Mouse (Mus musculus): ENCODE data around the gene Krt76. TPM values are rescaled to one million over a fixed set of nuclear protein-coding genes. Genes with fewer than 3 reads are reported as not detected.

Krt76 gene
- total RNA-seq, 2 experiments from 2014 or later: not detected

GRCm38 (mm10) chr15:101869431-101869830, 23.3 kb downstream of the Krt76 start, which contains the start of gene Krt77:
TSS of gene Krt77 (minus strand) at chr15:101869705.
- intact Hi-C loops (cut with DNase I): no loop called here

GRCm38 (mm10) chr15:101866754-101867153, 26.0 kb downstream of the Krt76 start:
- peak in 1 of 2 experiments; percentile 59 for DNase-seq (ENCODE audit: low spot score in 2 of 2)
- intact Hi-C loops (cut with DNase I): no loop called here

More at GRCm38 (mm10) chr15:101869431-101869830, 23.3 kb downstream of the Krt76 start, which contains the start of gene Krt77:
- peak; percentile 68 to 70 for DNase-seq (ENCODE audit: low spot score in 2 of 2)

GRCm38 (mm10) chr15:101860421-101861130, 32.1 kb downstream of the Krt76 start:
- intact Hi-C loops (cut with DNase I): no loop called here
- DNase-seq (ENCODE audit: low spot score in 2 of 2): no peak

GRCm38 (mm10) chr15:101859735-101860170, 33.0 kb downstream of the Krt76 start:
- intact Hi-C loops (cut with DNase I): no loop called here
- DNase-seq (ENCODE audit: low spot score in 2 of 2): peak; percentile 59 to 76

GRCm38 (mm10) chr15:101858673-101859425, 33.9 kb downstream of the Krt76 start:
- no peak for DNase-seq (ENCODE audit: low spot score in 2 of 2)
- intact Hi-C loops (cut with DNase I): no loop called here

- intact Hi-C loops (cut with DNase I): no loop called here
- no peak for DNase-seq (ENCODE audit: low spot score in 2 of 2)
These were observed 36.0 kb downstream of the Krt76 start for GRCm38 (mm10) chr15:101856696-101857095.

GRCm38 (mm10) chr15:101855732-101856131, 37.0 kb downstream of the Krt76 start:
- intact Hi-C loops (cut with DNase I): no loop called here
- DNase-seq (ENCODE audit: low spot score in 2 of 2): no peak

- no peak for DNase-seq (ENCODE audit: low spot score in 2 of 2)
- intact Hi-C loops (cut with DNase I): no loop called here
These were observed 38.4 kb downstream of the Krt76 start for GRCm38 (mm10) chr15:101854294-101854693.

- no peak for DNase-seq (ENCODE audit: low spot score in 2 of 2)
- intact Hi-C loops (cut with DNase I): no loop called here
These were observed 40.1 kb downstream of the Krt76 start for GRCm38 (mm10) chr15:101852571-101852970.

GRCm38 (mm10) chr15:101850694-101851093, 42.0 kb downstream of the Krt76 start, which contains the start of gene Krt1:
TSS of gene Krt1 (minus strand) at chr15:101850794.
- intact Hi-C loops (cut with DNase I): no loop called here
- no peak for DNase-seq (ENCODE audit: low spot score in 2 of 2)

GRCm38 (mm10) chr15:101845971-101846403, 46.7 kb downstream of the Krt76 start:
- peak; percentile 49 to 61 for DNase-seq (ENCODE audit: low spot score in 2 of 2)
- intact Hi-C loops (cut with DNase I): loop anchor here (5.0 kb wide), 1 partner anchor 44 kb away; the partner anchor contains the start of gene Krt73

- no peak for DNase-seq (ENCODE audit: low spot score in 2 of 2)
- intact Hi-C loops (cut with DNase I): no loop called here
These were observed 49.5 kb downstream of the Krt76 start for GRCm38 (mm10) chr15:101843192-101843591.

- intact Hi-C loops (cut with DNase I): no loop called here
These were observed 57.9 kb downstream of the Krt76 start for GRCm38 (mm10) chr15:101834784-101835328.

More at GRCm38 (mm10) chr15:101834784-101835328, 57.9 kb downstream of the Krt76 start:
- DNase-seq (ENCODE audit: low spot score in 2 of 2): no peak

Small RNA genes lying within 50 kb of the gene (microRNA-seq; reads per million reads assigned to microRNA genes)
- gene Gm44356: not detected

Other genes starting within 250 kb of the Krt76 start
- not detected for gene Gm5478, start 245.5 kb downstream of the Krt76 start, total RNA-seq (2021)
- not detected for gene Krt6b, start 212.6 kb downstream of the Krt76 start, total RNA-seq (2021)
- gene Krt6a, start 198.6 kb downstream of the Krt76 start, total RNA-seq (2021): not detected
- gene Krt5, start 180.0 kb downstream of the Krt76 start, total RNA-seq (2021): not detected
- not detected for gene Krt71, start 149.8 kb downstream of the Krt76 start, total RNA-seq (2021)
- gene Krt72, start 106.5 kb downstream of the Krt76 start, total RNA-seq (2021): not detected
- gene Krt73, start 90.6 kb downstream of the Krt76 start, total RNA-seq (2021): 1 to 10 TPM; 1.5 to 1.6 TPM
- gene Krt2, start 74.8 kb downstream of the Krt76 start, total RNA-seq (2021): under 1 TPM; 0.15 to 0.29 TPM
- gene Krt1, start 42.1 kb downstream of the Krt76 start, total RNA-seq (2021): 1 to 10 TPM; 1.7 to 1.8 TPM
- gene Krt77, start 23.2 kb downstream of the Krt76 start, total RNA-seq (2021): 1 to 10 TPM; 8.8 to 9.8 TPM
- gene Krt4, start 31.8 kb upstream of the Krt76 start, total RNA-seq (2021): not detected
- gene Krt79, start 47.4 kb upstream of the Krt76 start, total RNA-seq (2021): not detected
- not detected for gene Krt78, start 61.4 kb upstream of the Krt76 start, total RNA-seq (2021)
- not detected for gene Krt8, start 111.6 kb upstream of the Krt76 start, total RNA-seq (2021)
- under 1 TPM in 1 of 2 experiments, not detected in 1; 0.22 TPM for gene Krt18, start 135.3 kb upstream of the Krt76 start, total RNA-seq (2021)
- 100 to 1,000 TPM; 157 to 165 TPM for gene Eif4b, start 180.9 kb upstream of the Krt76 start, total RNA-seq (2021)
- 10 to 100 TPM; 17.2 to 28.6 TPM for gene Tns2, start 207.5 kb upstream of the Krt76 start, total RNA-seq (2021)
- gene Spryd3, start 243.3 kb upstream of the Krt76 start, total RNA-seq (2021): 100 to 1,000 TPM; 140 to 160 TPM